Mouse (Mus musculus): ENCODE results near the gene Uba2. TPM values are rescaled to one million over a fixed set of nuclear protein-coding genes. Genes with fewer than 3 reads are reported as not detected.

The Uba2 gene
- polyA plus RNA-seq, 1 experiment from 2014 or later, result 80.5 TPM

DNA sequence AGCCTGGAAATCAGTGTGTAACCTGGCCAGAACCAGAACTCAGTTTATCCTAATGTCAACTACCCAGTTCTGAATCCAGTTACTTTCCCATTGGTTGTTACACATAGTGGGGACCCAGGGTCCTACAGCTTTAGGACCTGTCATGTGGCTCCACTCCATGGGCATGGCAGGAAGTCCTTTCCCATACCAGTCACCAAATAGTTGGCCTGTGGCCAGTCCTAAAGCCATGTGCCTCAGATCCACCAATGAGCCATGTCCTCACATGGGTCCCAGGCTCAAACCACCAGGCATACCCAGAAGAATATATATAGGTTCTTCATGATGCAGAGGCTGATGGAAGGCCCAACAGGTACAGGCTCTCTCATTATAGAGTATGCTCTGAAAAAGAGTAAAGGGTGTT lies 68.1 kb downstream of the Uba2 start:
- DNase-seq (ENCODE audit: low spot score), result no peak
- H3K27ac ChIP-seq (replicated peaks), result no peak overlapping the region
- H3K4me2 ChIP-seq (replicated peaks; ENCODE audit: low read depth), result no peak overlapping the region

DNA sequence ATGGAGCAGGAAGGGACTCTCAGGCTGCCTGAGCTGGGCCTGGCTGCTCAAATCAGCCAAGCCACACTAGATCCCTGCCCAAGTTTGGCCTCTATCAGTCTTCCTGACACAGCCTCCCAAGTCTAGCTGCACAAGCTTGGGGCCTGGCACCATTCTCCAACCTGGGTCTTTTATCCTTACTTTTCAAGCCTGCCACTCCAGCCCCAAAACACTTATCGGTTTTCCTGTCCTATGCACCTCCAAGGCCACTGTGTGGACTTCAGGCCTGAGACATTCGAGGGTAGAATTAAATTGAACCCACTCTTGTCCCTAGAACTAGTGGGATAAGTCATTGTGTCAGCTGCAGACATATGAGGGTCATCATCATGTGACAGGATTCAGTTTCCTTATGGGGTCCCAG lies 69.4 kb downstream of the Uba2 start:
- Histone ChIP-seq H3K27ac (replicated peaks) (no peak overlapping the region), H3K4me1 (replicated peaks; ENCODE audit: control insufficient read depth, insufficient read depth) (no peaks in the 10 kb centered on the region), H3K9me3 (ENCODE audit: control insufficient read depth, low read length) (no peaks in the 10 kb centered on the region), H3K4me2 (replicated peaks; ENCODE audit: low read depth) (no peak overlapping the region), H3K36me3 (ENCODE audit: control insufficient read depth, insufficient read depth, low read length) (no peaks in the 10 kb centered on the region), H3K9ac (ENCODE audit: low read length) (no peak overlapping the region), H3K27me3 (ENCODE audit: control insufficient read depth, insufficient read depth, low read length) (no peaks in the 10 kb centered on the region), H3K4me3 (ENCODE audit: low read depth, low read length) (no peak overlapping the region)
- WGBS, result 76% methylated on average over 2 of the region's 2 CpGs
- no peak for DNase-seq (ENCODE audit: low spot score)
- no peak for ATAC-seq (ENCODE audit: low FRiP score, low TSS enrichment)
- TF ChIP-seq CTCF (IDR thresholded peaks at IDR 0.05; ENCODE audit: low read depth), result no peak
- no peak for TF ChIP-seq EP300 (optimal IDR thresholded peaks at IDR 0.05)

More for the DNA sequence above, 68.1 kb downstream of the Uba2 start:
- Histone ChIP-seq H3K4me1 (replicated peaks; ENCODE audit: control insufficient read depth, insufficient read depth) (no peaks in the 10 kb centered on the region), H3K27me3 (ENCODE audit: control insufficient read depth, insufficient read depth, low read length) (no peaks in the 10 kb centered on the region), H3K4me3 (ENCODE audit: low read depth, low read length) (no peak overlapping the region), H3K9ac (ENCODE audit: low read length) (no peak overlapping the region), H3K36me3 (ENCODE audit: control insufficient read depth, insufficient read depth, low read length) (no peaks in the 10 kb centered on the region), H3K9me3 (ENCODE audit: control insufficient read depth, low read length) (no peaks in the 10 kb centered on the region)
- no peak for TF ChIP-seq EP300 (optimal IDR thresholded peaks at IDR 0.05)
- TF ChIP-seq CTCF (IDR thresholded peaks at IDR 0.05; ENCODE audit: low read depth), result no peak
- no peak for ATAC-seq (ENCODE audit: low FRiP score, low TSS enrichment)

DNA sequence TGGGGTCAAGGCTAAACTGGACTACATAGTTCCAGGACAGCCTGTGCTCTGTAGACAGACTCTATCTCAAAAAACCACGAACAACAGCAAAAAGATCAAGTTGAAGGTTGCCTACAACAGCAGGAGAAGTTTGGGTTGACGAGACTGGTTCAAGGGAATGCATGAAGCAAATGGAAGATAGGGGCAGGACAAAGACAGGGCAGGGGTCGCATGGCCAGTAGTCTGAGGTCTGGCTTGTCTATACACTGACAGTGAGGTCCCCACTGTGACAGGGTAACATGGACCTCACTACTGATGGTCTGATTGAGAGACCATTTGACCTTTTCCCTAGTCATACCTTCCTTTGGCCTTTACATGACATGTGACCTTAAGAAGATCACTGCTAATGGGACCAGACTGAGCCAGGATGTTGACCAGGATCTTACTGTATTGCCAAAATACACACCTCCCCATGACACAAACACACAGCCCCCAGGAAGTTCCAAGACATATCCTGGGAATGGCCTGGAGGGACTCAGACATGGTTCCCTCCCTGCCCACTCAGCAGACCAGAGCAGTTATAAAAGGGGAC lies 74.4 kb downstream of the Uba2 start, which contains the start of gene Scgb1b30:
TSS of gene Scgb1b30 (plus strand) at position 521 of the 571 bp plus-strand sequence.
- Histone ChIP-seq H3K4me2 (replicated peaks; ENCODE audit: low read depth) (no peak within 1 kb of the TSS), H3K36me3 (ENCODE audit: control insufficient read depth, insufficient read depth, low read length) (no peaks in the 10 kb centered on the region), H3K27me3 (ENCODE audit: control insufficient read depth, insufficient read depth, low read length) (no peaks in the 10 kb centered on the region), H3K27ac (replicated peaks) (no peak within 1 kb of the TSS), H3K9ac (ENCODE audit: low read length) (no peak within 1 kb of the TSS), H3K9me3 (ENCODE audit: control insufficient read depth, low read length) (no peaks in the 10 kb centered on the region), H3K4me3 (ENCODE audit: low read depth, low read length) (no peak within 1 kb of the TSS), H3K4me1 (replicated peaks; ENCODE audit: control insufficient read depth, insufficient read depth) (no peaks in the 10 kb centered on the region)
- ATAC-seq (ENCODE audit: low FRiP score, low TSS enrichment), result no peak
- TF ChIP-seq CTCF (IDR thresholded peaks at IDR 0.05; ENCODE audit: low read depth) (no peak), EP300 (optimal IDR thresholded peaks at IDR 0.05) (no peak)
- WGBS, result 69% methylated on average over 3 of the region's 3 CpGs
- peak; percentile 5 for DNase-seq (ENCODE audit: low spot score)

Other genes starting within 250 kb of the Uba2 start
- not detected in 2 replicates for gene Scgb2b26, start 224.6 kb downstream of the Uba2 start, polyA plus RNA-seq (2015; fragmentation: Nextera tagmentation; extraction: Ambion mirVana)
- gene Scgb2b27, start 155.7 kb downstream of the Uba2 start, polyA plus RNA-seq (2015; fragmentation: Nextera tagmentation; extraction: Ambion mirVana), result not detected in 2 replicates
- gene Scgb1b27, start 148.1 kb downstream of the Uba2 start, polyA plus RNA-seq (2015; fragmentation: Nextera tagmentation; extraction: Ambion mirVana), result not detected in 2 replicates
- not detected in 2 replicates for gene Scgb1b30, start 74.2 kb downstream of the Uba2 start, polyA plus RNA-seq (2015; fragmentation: Nextera tagmentation; extraction: Ambion mirVana)
- 3.5 and 5.0 TPM in 2 replicates for gene Wtip, start 36.3 kb downstream of the Uba2 start, polyA plus RNA-seq (2015; fragmentation: Nextera tagmentation; extraction: Ambion mirVana)
- gene Pdcd2l, start 27.1 kb upstream of the Uba2 start, polyA plus RNA-seq (2015; fragmentation: Nextera tagmentation; extraction: Ambion mirVana), result 30.4 and 34.6 TPM in 2 replicates
- gene Gpi1, start 60.7 kb upstream of the Uba2 start, polyA plus RNA-seq (2015; fragmentation: Nextera tagmentation; extraction: Ambion mirVana), result 235 and 244 TPM in 2 replicates
- gene Gm6096, start 81.4 kb upstream of the Uba2 start, polyA plus RNA-seq (2015; fragmentation: Nextera tagmentation; extraction: Ambion mirVana), result not detected in 2 replicates
- 15.2 and 16.1 TPM in 2 replicates for gene 4931406P16Rik, start 144.0 kb upstream of the Uba2 start, polyA plus RNA-seq (2015; fragmentation: Nextera tagmentation; extraction: Ambion mirVana)
- gene Lsm14a, start 223.7 kb upstream of the Uba2 start, polyA plus RNA-seq (2015; fragmentation: Nextera tagmentation; extraction: Ambion mirVana), result 47.9 and 49.4 TPM in 2 replicates

Data from stomach, postnatal 0 days (tissue).